ENCODE assay signal across 29 mouse cellular contexts in the genomic region with DNA sequence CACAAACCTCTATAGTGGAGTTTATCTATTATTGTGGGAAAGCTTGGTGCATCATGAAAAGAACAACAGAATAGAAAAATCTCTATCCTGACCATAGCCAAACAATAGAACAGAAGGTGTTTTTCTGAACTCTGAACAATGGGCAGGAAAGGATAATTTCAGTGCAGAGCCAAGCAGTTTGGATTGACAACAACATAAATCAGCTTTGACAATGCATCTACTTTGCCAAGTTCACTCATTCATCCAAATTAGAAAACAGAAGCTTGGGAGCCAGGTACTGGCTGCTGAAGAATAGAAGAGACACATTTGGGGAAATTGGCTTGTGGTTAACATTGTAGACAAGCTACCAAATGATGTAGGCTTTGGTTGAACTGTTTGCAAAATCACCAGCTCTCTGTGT.
A peak's percentile ranks its signal among the peaks of the same experiment; 100 is the strongest.
DNase-seq lines count a peak whose midpoint lies in the region; ATAC-seq and TF ChIP-seq lines count a peak whose summit lies in the region.
"Had no signal": no experiment of that assay in that cellular context is flagged by ENCODE, and none has a peak within 500 bp of the region (broad histone marks: within the 10 kb centered on the region; RNA-seq: fewer than 3 reads in every experiment).

No protein-coding gene starts in this region.

- peak; percentile 83; the same call in 1 of the 2 replicates for ATAC-seq in cerebellum, adult (ENCODE audit: insufficient number of reproducible peaks, low FRiP score, low TSS enrichment)
- ATAC-seq in hindbrain, embryonic 14.5 days (ENCODE audit: low FRiP score), result no peak
- no peak for ATAC-seq in hindbrain, embryonic 13.5 days (ENCODE audit: low FRiP score)
- no peak for ATAC-seq in midbrain, postnatal 0 days (ENCODE audit: low FRiP score)
- no peak for ATAC-seq in midbrain, embryonic 16.5 days
- ATAC-seq: intestine, embryonic 16.5 days; lung, postnatal 0 days; midbrain, embryonic 13.5 days had no signal

- H3K4me3 ChIP-seq in hindbrain, embryonic 14.5 days (replicated peaks; ENCODE audit: low read length), result no peak overlapping the region
- no peak overlapping the region for H3K4me3 ChIP-seq in hindbrain, embryonic 13.5 days
- no peak overlapping the region for H3K4me3 ChIP-seq in midbrain, postnatal 0 days (ENCODE audit: low read depth, low read length)
- H3K4me3 ChIP-seq in midbrain, embryonic 16.5 days (ENCODE audit: low read depth, low read length), result no peak overlapping the region
- H3K4me3 ChIP-seq: erythroblast, embryonic 14.5 days; heart, embryonic 13.5 days; limb, embryonic 10.5 days; limb, embryonic 15.5 days; liver, embryonic 13.5 days; midbrain, embryonic 13.5 days; neural tube, embryonic 15.5 days had no signal

- no peak for DNase-seq in cerebellum, postnatal 25 days
- peak; percentile 35 for DNase-seq in hindbrain, embryonic 14.5 days (ENCODE audit: low spot score)
- DNase-seq in midbrain, postnatal 0 days (ENCODE audit: low spot score), result peak; percentile 35
- DNase-seq in right cerebral cortex, postnatal 36 days (ENCODE audit: low spot score in 2 of 2), result no peak
- no peak for DNase-seq in lung, postnatal 14 days
- DNase-seq: adrenal gland, postnatal 14 days; gastrocnemius, postnatal 10 days; heart, postnatal 10 days; kidney, adult 8-10 months; liver, embryonic 13.5 days; lung, adult 18-20 months; retina, postnatal 1 day; right cerebral cortex, postnatal 14 days; thymus, adult 18-20 months; thymus, postnatal 25 days had no signal

- no peak overlapping the region for H3K9ac ChIP-seq in hindbrain, embryonic 14.5 days
- H3K9ac ChIP-seq in hindbrain, embryonic 13.5 days, result no peak overlapping the region
- H3K9ac ChIP-seq in midbrain, postnatal 0 days (replicated peaks; ENCODE audit: low read length, poor library complexity, severe bottlenecking), result no peak overlapping the region
- H3K9ac ChIP-seq in midbrain, embryonic 16.5 days (ENCODE audit: low read depth, low read length), result no peak overlapping the region
- H3K9ac ChIP-seq: heart, embryonic 13.5 days; limb, embryonic 15.5 days; liver, embryonic 13.5 days; midbrain, embryonic 13.5 days; neural tube, embryonic 15.5 days had no signal

- H3K4me1 ChIP-seq in hindbrain, embryonic 14.5 days (replicated peaks; ENCODE audit: control insufficient read depth, insufficient read depth, low read length), result no peaks in the 10 kb centered on the region
- H3K4me1 ChIP-seq in hindbrain, embryonic 13.5 days (replicated peaks), result no peaks in the 10 kb centered on the region
- H3K4me1 ChIP-seq in midbrain, postnatal 0 days (ENCODE audit: insufficient read depth, low read length), result no peaks in the 10 kb centered on the region
- no peaks in the 10 kb centered on the region for H3K4me1 ChIP-seq in midbrain, embryonic 16.5 days (ENCODE audit: control insufficient read depth, insufficient read depth, low read length)
- H3K4me1 ChIP-seq: heart, embryonic 13.5 days; limb, embryonic 10.5 days; limb, embryonic 15.5 days; liver, embryonic 13.5 days; midbrain, embryonic 13.5 days; neural tube, embryonic 15.5 days had no signal

- no peak for TF ChIP-seq CTCF in midbrain, postnatal 0 days (IDR thresholded peaks at IDR 0.05)

- no peaks in the 10 kb centered on the region for H3K9me3 ChIP-seq in hindbrain, embryonic 14.5 days (ENCODE audit: control insufficient read depth, low read length)
- H3K9me3 ChIP-seq in hindbrain, embryonic 13.5 days, result no peaks in the 10 kb centered on the region
- H3K9me3 ChIP-seq in midbrain, postnatal 0 days (ENCODE audit: low read length), result no peaks in the 10 kb centered on the region
- H3K9me3 ChIP-seq in midbrain, embryonic 16.5 days (replicated peaks; ENCODE audit: control insufficient read depth, low read length, poor library complexity, severe bottlenecking), result no peaks in the 10 kb centered on the region
- H3K9me3 ChIP-seq: limb, embryonic 10.5 days; limb, embryonic 15.5 days; liver, embryonic 13.5 days; midbrain, embryonic 13.5 days; neural tube, embryonic 15.5 days had no signal

- no peaks in the 10 kb centered on the region for H3K36me3 ChIP-seq in hindbrain, embryonic 14.5 days (replicated peaks; ENCODE audit: control insufficient read depth, insufficient read depth)
- H3K36me3 ChIP-seq in hindbrain, embryonic 13.5 days, result no peaks in the 10 kb centered on the region
- no peaks in the 10 kb centered on the region for H3K36me3 ChIP-seq in midbrain, postnatal 0 days (ENCODE audit: insufficient read depth, low read length)
- no peaks in the 10 kb centered on the region for H3K36me3 ChIP-seq in midbrain, embryonic 16.5 days (ENCODE audit: control insufficient read depth, insufficient read depth, low read length)
- H3K36me3 ChIP-seq: heart, embryonic 13.5 days; limb, embryonic 10.5 days; limb, embryonic 15.5 days; liver, embryonic 13.5 days; midbrain, embryonic 13.5 days; neural tube, embryonic 15.5 days had no signal

- no peak overlapping the region for H3K27ac ChIP-seq in hindbrain, embryonic 14.5 days
- no peak overlapping the region for H3K27ac ChIP-seq in hindbrain, embryonic 13.5 days
- H3K27ac ChIP-seq in midbrain, postnatal 0 days (ENCODE audit: low read depth, low read length), result no peak overlapping the region
- no peak overlapping the region for H3K27ac ChIP-seq in midbrain, embryonic 16.5 days (ENCODE audit: low read length)
- H3K27ac ChIP-seq: heart, embryonic 13.5 days; kidney, postnatal 0 days; limb, embryonic 10.5 days; limb, embryonic 15.5 days; liver, embryonic 13.5 days; macrophage; midbrain, embryonic 13.5 days; neural tube, embryonic 15.5 days had no signal

- H3K27me3 ChIP-seq in hindbrain, embryonic 14.5 days (ENCODE audit: control insufficient read depth, insufficient read depth, low read length), result no peaks in the 10 kb centered on the region
- no peaks in the 10 kb centered on the region for H3K27me3 ChIP-seq in hindbrain, embryonic 13.5 days
- H3K27me3 ChIP-seq in midbrain, postnatal 0 days (ENCODE audit: insufficient read depth, low read length), result no peaks in the 10 kb centered on the region
- H3K27me3 ChIP-seq in midbrain, embryonic 16.5 days (ENCODE audit: control insufficient read depth, insufficient read depth, low read depth, low read length), result no peaks in the 10 kb centered on the region
- H3K27me3 ChIP-seq: CH12.LX; heart, embryonic 13.5 days; limb, embryonic 15.5 days; liver, embryonic 13.5 days; midbrain, embryonic 13.5 days; neural tube, embryonic 15.5 days had no signal

- no peak overlapping the region for H3K4me2 ChIP-seq in hindbrain, embryonic 14.5 days (replicated peaks)
- no peak overlapping the region for H3K4me2 ChIP-seq in hindbrain, embryonic 13.5 days
- H3K4me2 ChIP-seq in midbrain, postnatal 0 days (ENCODE audit: low read depth, low read length, poor library complexity, severe bottlenecking), result no peak overlapping the region
- no peak overlapping the region for H3K4me2 ChIP-seq in midbrain, embryonic 16.5 days (ENCODE audit: low read length)
- H3K4me2 ChIP-seq: heart, embryonic 13.5 days; limb, embryonic 15.5 days; liver, embryonic 13.5 days; midbrain, embryonic 13.5 days; neural tube, embryonic 15.5 days had no signal

Comparison
In these comparisons a context has a peak if more than half of its experiments do, and no peak if none do; other contexts are left out.
1. DNase-seq: peak in hindbrain, embryonic 14.5 days (single experiment) and midbrain, postnatal 0 days (single experiment); none in cerebellum, postnatal 25 days (0 of 2), right cerebral cortex, postnatal 36 days (0 of 2) and lung, postnatal 14 days (single experiment).